Mouse (Mus musculus) lung, postnatal 14 days (tissue): ENCODE results near the gene Tespa1.
"Not testable (repeated sequence)": the region's sequence is repeated elsewhere in the genome, so short reads cannot be mapped to it uniquely, and the experiment has no call there.

Experiments used
- DNase-seq: peaks from one replicate; pipeline ENCODE4 v3.0.0; 2021

Gene Tespa1

GRCm38 (mm10) chr10:130322637-130323036 lies at the start of gene Tespa1:
Tespa1 (plus strand) TSS chr10:130322870.
- DNase-seq = peak; percentile 11

- DNase-seq = no peak
These were observed 46.9 kb upstream of the Tespa1 start for GRCm38 (mm10) chr10:130275759-130276158.

- DNase-seq = no peak
These were observed 46.2 kb upstream of the Tespa1 start for GRCm38 (mm10) chr10:130276496-130276895.

GRCm38 (mm10) chr10:130280066-130280465 lies 42.6 kb upstream of the Tespa1 start, which contains the start of gene Neurod4:
Neurod4 (minus strand) TSS chr10:130280240.
- no peak for DNase-seq

GRCm38 (mm10) chr10:130281982-130282449 lies 40.7 kb upstream of the Tespa1 start:
- DNase-seq = no peak

GRCm38 (mm10) chr10:130287201-130287600 lies 35.5 kb upstream of the Tespa1 start:
- DNase-seq = no peak

GRCm38 (mm10) chr10:130288007-130288406 lies 34.7 kb upstream of the Tespa1 start:
- no peak for DNase-seq

GRCm38 (mm10) chr10:130293741-130294408 lies 28.8 kb upstream of the Tespa1 start:
- no peak for DNase-seq

- DNase-seq = peak; percentile 4
These were observed 23.9 kb upstream of the Tespa1 start for GRCm38 (mm10) chr10:130298748-130299147.

GRCm38 (mm10) chr10:130304138-130304537 lies 18.5 kb upstream of the Tespa1 start:
- not testable (repeated sequence) for DNase-seq

GRCm38 (mm10) chr10:130311534-130312227 lies 11.0 kb upstream of the Tespa1 start:
- no peak for DNase-seq

- DNase-seq = peak; percentile 16
These were observed 9.1 kb upstream of the Tespa1 start for GRCm38 (mm10) chr10:130313531-130313930.

- DNase-seq = peak; percentile 45
These were observed 8.4 kb upstream of the Tespa1 start for GRCm38 (mm10) chr10:130314110-130314829.

GRCm38 (mm10) chr10:130315846-130316245 lies 6.8 kb upstream of the Tespa1 start:
- DNase-seq = no peak

GRCm38 (mm10) chr10:130318720-130319119 lies 4.0 kb upstream of the Tespa1 start:
- no peak for DNase-seq

GRCm38 (mm10) chr10:130320715-130321114 lies 2.0 kb upstream of the Tespa1 start:
- DNase-seq = no peak

GRCm38 (mm10) chr10:130322062-130322461 lies 608 bp upstream of the Tespa1 start:
- DNase-seq = no peak

GRCm38 (mm10) chr10:130324243-130324642 lies 1.6 kb downstream of the Tespa1 start:
- no peak for DNase-seq

- no peak for DNase-seq
These were observed 8.0 kb downstream of the Tespa1 start for GRCm38 (mm10) chr10:130330711-130331110.

- no peak for DNase-seq
These were observed 13.7 kb downstream of the Tespa1 start for GRCm38 (mm10) chr10:130336385-130336784.

GRCm38 (mm10) chr10:130337581-130337980 lies 14.9 kb downstream of the Tespa1 start:
- no peak for DNase-seq

- DNase-seq = not testable (repeated sequence)
These were observed 17.4 kb downstream of the Tespa1 start for GRCm38 (mm10) chr10:130340050-130340449.

GRCm38 (mm10) chr10:130344056-130344455 lies 21.4 kb downstream of the Tespa1 start:
- DNase-seq = no peak
